In the genomic region with DNA sequence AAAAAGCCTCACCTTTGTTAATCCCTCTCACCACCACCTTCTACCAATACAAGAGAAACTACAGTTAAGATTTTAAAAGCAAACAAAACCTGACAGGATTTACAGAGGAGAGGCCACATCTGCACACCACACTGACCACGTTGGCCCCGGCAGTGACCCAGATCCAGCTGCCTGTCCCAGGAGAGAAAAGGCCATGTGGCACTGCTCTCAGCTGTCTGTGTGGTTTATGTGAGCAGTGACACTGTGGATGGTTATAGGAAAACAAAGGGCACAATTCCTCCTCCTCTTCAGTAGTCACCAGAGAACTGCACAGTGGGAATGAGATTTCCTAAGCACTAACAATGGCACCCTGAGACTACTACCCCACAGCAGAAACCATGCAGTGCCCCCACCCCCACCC, we compare ENCODE assay signal across 14 mouse cellular contexts. TPM values are rescaled to one million over a fixed set of nuclear protein-coding genes. Genes with fewer than 3 reads are reported as not detected.
A peak's percentile ranks its signal among the peaks of the same experiment; 100 is the strongest.
DNase-seq lines count a peak whose midpoint lies in the region; ATAC-seq and TF ChIP-seq lines count a peak whose summit lies in the region.
"Had no signal": no experiment of that assay in that cellular context is flagged by ENCODE, and none has a peak within 500 bp of the region (broad histone marks: within the 10 kb centered on the region; RNA-seq: fewer than 3 reads in every experiment).

No protein-coding gene starts in this region.

- no peaks in the 10 kb centered on the region for H3K79me2 ChIP-seq in heart, adult 2 months (replicated peaks; ENCODE audit: control insufficient read depth, insufficient read depth, low read length)

- no peaks in the 10 kb centered on the region for H3K9me3 ChIP-seq in heart, embryonic 15.5 days (replicated peaks)
- H3K9me3 ChIP-seq in midbrain, embryonic 10.5 days (replicated peaks), result no peaks in the 10 kb centered on the region
- no peaks in the 10 kb centered on the region for H3K9me3 ChIP-seq in midbrain, embryonic 14.5 days (ENCODE audit: control insufficient read depth, low read length)
- no peaks in the 10 kb centered on the region for H3K9me3 ChIP-seq in hindbrain, embryonic 13.5 days
- no peaks in the 10 kb centered on the region for H3K9me3 ChIP-seq in stomach, embryonic 15.5 days
- H3K9me3 ChIP-seq: megakaryocyte, embryonic 14.5 days had no signal

- no peaks in the 10 kb centered on the region for H3K27me3 ChIP-seq in heart, embryonic 15.5 days
- no peaks in the 10 kb centered on the region for H3K27me3 ChIP-seq in heart, adult 2 months (ENCODE audit: control insufficient read depth, insufficient read depth, low read length)
- no peaks in the 10 kb centered on the region for H3K27me3 ChIP-seq in midbrain, embryonic 10.5 days (ENCODE audit: low read depth, poor library complexity, severe bottlenecking)
- H3K27me3 ChIP-seq in midbrain, embryonic 14.5 days (ENCODE audit: control insufficient read depth, insufficient read depth, low read length), result no peaks in the 10 kb centered on the region
- H3K27me3 ChIP-seq in hindbrain, embryonic 13.5 days, result no peaks in the 10 kb centered on the region
- no peaks in the 10 kb centered on the region for H3K27me3 ChIP-seq in stomach, embryonic 15.5 days (replicated peaks)
- H3K27me3 ChIP-seq: megakaryocyte, embryonic 14.5 days had no signal

- no peak for TF ChIP-seq EP300 in heart, adult 2 months (IDR thresholded peaks at IDR 0.05; ENCODE audit: insufficient read depth, low read depth, low read length)

- H3K4me3 ChIP-seq in heart, embryonic 15.5 days, result no peak overlapping the region
- H3K4me3 ChIP-seq in heart, adult 2 months, result no peak overlapping the region
- H3K4me3 ChIP-seq in midbrain, embryonic 10.5 days, result no peak overlapping the region
- H3K4me3 ChIP-seq in midbrain, embryonic 14.5 days (replicated peaks; ENCODE audit: low read depth, low read length), result no peak overlapping the region
- no peak overlapping the region for H3K4me3 ChIP-seq in hindbrain, embryonic 13.5 days
- H3K4me3 ChIP-seq in stomach, embryonic 15.5 days (replicated peaks), result no peak overlapping the region
- H3K4me3 ChIP-seq: layer of hippocampus, adult 2 months; megakaryocyte, embryonic 14.5 days had no signal

- 27% methylated on average over 2 of the region's 2 CpGs for WGBS in heart, embryonic 15.5 days
- 46% methylated on average over 2 of the region's 2 CpGs for WGBS in heart, adult 2 months
- WGBS in midbrain, embryonic 10.5 days, result 48% methylated on average over 2 of the region's 2 CpGs
- WGBS in midbrain, embryonic 14.5 days, result 30% methylated on average over 2 of the region's 2 CpGs
- 38% methylated on average over 2 of the region's 2 CpGs for WGBS in hindbrain, embryonic 13.5 days
- WGBS in stomach, embryonic 15.5 days, result 42% methylated on average over 2 of the region's 2 CpGs

- no peak for TF ChIP-seq CTCF in heart, adult 2 months (IDR thresholded peaks at IDR 0.05)

- no peak for TF ChIP-seq POLR2A in heart, adult 2 months (IDR thresholded peaks at IDR 0.05; ENCODE audit: insufficient read depth, low read depth, low read length)

- no peak for ATAC-seq in heart, embryonic 15.5 days (replicated peaks; ENCODE audit: insufficient number of reproducible peaks, insufficient read depth, low FRiP score, low read depth)
- no peak for ATAC-seq in midbrain, embryonic 14.5 days (ENCODE audit: low FRiP score, low TSS enrichment)
- ATAC-seq in hindbrain, embryonic 13.5 days (ENCODE audit: low FRiP score), result no peak
- ATAC-seq in stomach, embryonic 15.5 days (ENCODE audit: insufficient read depth, low FRiP score, low read depth), result peak; percentile 27; the same call in 1 of the 2 replicates

- no peak for DNase-seq in heart, adult 2 months
- no peak for DNase-seq in midbrain, embryonic 10.5 days (ENCODE audit: low spot score)
- no peak for DNase-seq in midbrain, embryonic 14.5 days
- DNase-seq in urinary bladder, postnatal 14 days (ENCODE audit: low spot score), result no peak
- DNase-seq: adrenal gland, adult 8-10 months; gastrocnemius, postnatal 14 days; lung, adult 18-20 months; right cerebral cortex, postnatal 25 days; thymus, postnatal 4 days had no signal

- H3K27ac ChIP-seq in heart, embryonic 15.5 days, result peak overlapping the region; percentile 16; the same call in 1 of the 2 replicates
- H3K27ac ChIP-seq in heart, adult 2 months, result no peak overlapping the region
- H3K27ac ChIP-seq in midbrain, embryonic 10.5 days (replicated peaks), result peak overlapping the region; percentile 76
- no peak overlapping the region for H3K27ac ChIP-seq in midbrain, embryonic 14.5 days (replicated peaks; ENCODE audit: low read depth, low read length)
- H3K27ac ChIP-seq in hindbrain, embryonic 13.5 days, result peak overlapping the region; percentile 19; the same call in 1 of the 2 replicates
- H3K27ac ChIP-seq in stomach, embryonic 15.5 days, result no peak overlapping the region

- H3K4me1 ChIP-seq in heart, embryonic 15.5 days (replicated peaks), result peaks cover 20% of the 10 kb centered on the region
- H3K4me1 ChIP-seq in heart, adult 2 months (ENCODE audit: control insufficient read depth, insufficient read depth, low read length), result peaks cover 1% of the 10 kb centered on the region; the same call in 1 of the 2 replicates
- peaks cover 34% of the 10 kb centered on the region for H3K4me1 ChIP-seq in midbrain, embryonic 10.5 days
- peaks cover 11% of the 10 kb centered on the region; the same call in 1 of the 2 replicates for H3K4me1 ChIP-seq in midbrain, embryonic 14.5 days (ENCODE audit: control insufficient read depth, insufficient read depth, low read length)
- peaks cover 13% of the 10 kb centered on the region for H3K4me1 ChIP-seq in hindbrain, embryonic 13.5 days (replicated peaks)
- peaks cover 8% of the 10 kb centered on the region for H3K4me1 ChIP-seq in stomach, embryonic 15.5 days

- no peak overlapping the region for H3K4me2 ChIP-seq in heart, embryonic 15.5 days
- no peak overlapping the region for H3K4me2 ChIP-seq in midbrain, embryonic 14.5 days (ENCODE audit: low read length)
- H3K4me2 ChIP-seq in hindbrain, embryonic 13.5 days, result no peak overlapping the region
- H3K4me2 ChIP-seq in stomach, embryonic 15.5 days, result no peak overlapping the region

- intact Hi-C loops in heart, adult 2 months (cut with DNase I), result no loop called here

- no peak overlapping the region for H3K9ac ChIP-seq in heart, embryonic 15.5 days
- no peak overlapping the region for H3K9ac ChIP-seq in heart, adult 2 months (ENCODE audit: low read depth, low read length)
- H3K9ac ChIP-seq in midbrain, embryonic 14.5 days (replicated peaks; ENCODE audit: low read length), result no peak overlapping the region
- no peak overlapping the region for H3K9ac ChIP-seq in hindbrain, embryonic 13.5 days
- no peak overlapping the region for H3K9ac ChIP-seq in stomach, embryonic 15.5 days

- H3K36me3 ChIP-seq in heart, embryonic 15.5 days, result no peaks in the 10 kb centered on the region
- H3K36me3 ChIP-seq in heart, adult 2 months (ENCODE audit: control insufficient read depth, insufficient read depth, low read length), result no peaks in the 10 kb centered on the region
- no peaks in the 10 kb centered on the region for H3K36me3 ChIP-seq in midbrain, embryonic 10.5 days
- 0 out of 2 replicates have a peak, but pooled peaks cover 8% of the 10 kb centered on the region for H3K36me3 ChIP-seq in midbrain, embryonic 14.5 days (ENCODE audit: control insufficient read depth, insufficient read depth, low read length)
- H3K36me3 ChIP-seq in hindbrain, embryonic 13.5 days, result peaks cover 8% of the 10 kb centered on the region
- H3K36me3 ChIP-seq in stomach, embryonic 15.5 days, result no peaks in the 10 kb centered on the region

RNA-seq across cellular contexts. Expression of a gene that starts 23.3 kb away (rescaled TPM):
- polyA plus RNA-seq in heart, embryonic 15.5 days (2015; fragmentation: Nextera tagmentation; extraction: Ambion mirVana), result not detected in 2 replicates
- total RNA-seq in heart, adult 2 months (2021), result not detected
- polyA plus RNA-seq in heart, adult 2 months (2012; rRNA removed), result not detected in 2 replicates
- polyA plus RNA-seq in midbrain, embryonic 10.5 days (2016; fragmentation: Nextera tagmentation; extraction: Ambion mirVana), result not detected in 2 replicates
- not detected in 2 replicates for polyA plus RNA-seq in midbrain, embryonic 14.5 days (2014; fragmentation: Nextera tagmentation; extraction: Ambion mirVana)
- not detected in 2 replicates for polyA plus RNA-seq in hindbrain, embryonic 13.5 days (2015; fragmentation: Nextera tagmentation; extraction: Ambion mirVana)
- polyA plus RNA-seq in stomach, embryonic 15.5 days (2015; fragmentation: Nextera tagmentation; extraction: Ambion mirVana), result not detected in 2 replicates
- total RNA-seq: adrenal gland, adult 8-10 months; gastrocnemius, postnatal 14 days; layer of hippocampus, adult 2 months had no signal

Comparison
In these comparisons a context has a peak if more than half of its experiments do, and no peak if none do; other contexts are left out.
1. H3K27ac ChIP-seq: peak in heart, embryonic 15.5 days (single experiment), midbrain, embryonic 10.5 days (single experiment) and hindbrain, embryonic 13.5 days (single experiment); none in heart, adult 2 months (single experiment), midbrain, embryonic 14.5 days (single experiment) and stomach, embryonic 15.5 days (single experiment).